Mouse (Mus musculus): ENCODE data around the gene Myt1l.
A peak's percentile ranks its signal among the peaks of the same experiment; 100 is the strongest.

Gene Myt1l

GRCm38 (mm10) chr12:29809569-29810185 is 281.5 kb downstream of the Myt1l start:
- peak; percentile 6 for DNase-seq (ENCODE audit: low read depth, low spot score)

- DNase-seq (ENCODE audit: low read depth, low spot score): no peak
Measured at GRCm38 (mm10) chr12:29815466-29815865, 287.3 kb downstream of the Myt1l start.

GRCm38 (mm10) chr12:29816130-29816529 is 287.9 kb downstream of the Myt1l start:
- no peak for DNase-seq (ENCODE audit: low read depth, low spot score)

- DNase-seq (ENCODE audit: low read depth, low spot score): no peak
Measured at GRCm38 (mm10) chr12:29816761-29817160, 288.6 kb downstream of the Myt1l start.

GRCm38 (mm10) chr12:29822216-29822615 is 294.0 kb downstream of the Myt1l start:
- peak; percentile 23 for DNase-seq (ENCODE audit: low read depth, low spot score)

GRCm38 (mm10) chr12:29823766-29824417 is 295.7 kb downstream of the Myt1l start:
- no peak for DNase-seq (ENCODE audit: low read depth, low spot score)

- DNase-seq (ENCODE audit: low read depth, low spot score): no peak
Measured at GRCm38 (mm10) chr12:29830571-29830970, 302.4 kb downstream of the Myt1l start.

GRCm38 (mm10) chr12:29831356-29831755 is 303.2 kb downstream of the Myt1l start:
- no peak for DNase-seq (ENCODE audit: low read depth, low spot score)

GRCm38 (mm10) chr12:29837301-29837791 is 309.2 kb downstream of the Myt1l start:
- DNase-seq (ENCODE audit: low read depth, low spot score): peak; percentile 51

- no peak for DNase-seq (ENCODE audit: low read depth, low spot score)
Measured at GRCm38 (mm10) chr12:29838421-29838820, 310.2 kb downstream of the Myt1l start.

GRCm38 (mm10) chr12:29849936-29850335 is 321.8 kb downstream of the Myt1l start:
- DNase-seq (ENCODE audit: low read depth, low spot score): no peak

- DNase-seq (ENCODE audit: low read depth, low spot score): no peak
Measured at GRCm38 (mm10) chr12:29854151-29854585, 326.0 kb downstream of the Myt1l start.

- peak; percentile 66 for DNase-seq (ENCODE audit: low read depth, low spot score)
Measured at GRCm38 (mm10) chr12:29855007-29855406, 326.8 kb downstream of the Myt1l start.

GRCm38 (mm10) chr12:29860986-29861385 is 332.8 kb downstream of the Myt1l start:
- no peak for DNase-seq (ENCODE audit: low read depth, low spot score)

GRCm38 (mm10) chr12:29868295-29868694 is 340.1 kb downstream of the Myt1l start:
- DNase-seq (ENCODE audit: low read depth, low spot score): no peak

- DNase-seq (ENCODE audit: low read depth, low spot score): no peak
Measured at GRCm38 (mm10) chr12:29868781-29869180, 340.6 kb downstream of the Myt1l start.

GRCm38 (mm10) chr12:29872156-29872815 is 344.1 kb downstream of the Myt1l start:
- DNase-seq (ENCODE audit: low read depth, low spot score): peak; percentile 82

GRCm38 (mm10) chr12:29873281-29873772 is 345.1 kb downstream of the Myt1l start:
- no peak for DNase-seq (ENCODE audit: low read depth, low spot score)

GRCm38 (mm10) chr12:29877977-29878376 is 349.8 kb downstream of the Myt1l start:
- no peak for DNase-seq (ENCODE audit: low read depth, low spot score)

- peak; percentile 89 for DNase-seq (ENCODE audit: low read depth, low spot score)
Measured at GRCm38 (mm10) chr12:29882871-29883617, 354.9 kb downstream of the Myt1l start.

- no peak for DNase-seq (ENCODE audit: low read depth, low spot score)
Measured at GRCm38 (mm10) chr12:29884376-29884775, 356.2 kb downstream of the Myt1l start.

GRCm38 (mm10) chr12:29894669-29895068 is 366.5 kb downstream of the Myt1l start:
- DNase-seq (ENCODE audit: low read depth, low spot score): peak; percentile 71

Measured in mesoderm, embryonic 11.5 days (tissue).